Mouse (Mus musculus): ENCODE data around the gene Tdrd9.
"Not testable (repeated sequence)": the region's sequence is repeated elsewhere in the genome, so short reads cannot be mapped to it uniquely, and the experiment has no call there.

Gene Tdrd9

DNA sequence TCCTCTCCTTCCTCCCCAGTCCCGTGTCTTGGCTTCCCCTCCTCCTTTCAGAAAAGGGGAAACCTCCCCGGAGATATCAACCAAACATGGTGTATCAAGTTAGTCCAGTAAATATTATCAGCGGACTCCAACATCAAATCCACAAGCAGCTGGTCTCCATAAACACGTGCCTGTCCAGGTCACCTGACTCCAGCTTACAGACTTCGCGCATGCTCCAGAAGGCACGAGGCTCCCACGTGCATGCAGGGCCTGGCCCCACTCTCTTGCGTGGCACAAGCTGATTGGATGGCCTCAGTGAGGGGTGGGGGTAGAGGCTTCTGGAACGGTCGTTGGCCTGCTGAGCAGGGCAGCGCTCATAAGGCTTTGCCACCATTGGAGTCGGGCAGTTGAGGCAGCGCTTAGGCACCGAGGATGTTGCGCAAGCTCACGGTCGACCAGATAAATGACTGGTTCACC, at the start of gene Tdrd9:
Tdrd9 (plus strand) TSS at position 329 of the 456 bp plus-strand sequence.
- in situ Hi-C loops (cut with MboI, MseI): no loop called here

DNA sequence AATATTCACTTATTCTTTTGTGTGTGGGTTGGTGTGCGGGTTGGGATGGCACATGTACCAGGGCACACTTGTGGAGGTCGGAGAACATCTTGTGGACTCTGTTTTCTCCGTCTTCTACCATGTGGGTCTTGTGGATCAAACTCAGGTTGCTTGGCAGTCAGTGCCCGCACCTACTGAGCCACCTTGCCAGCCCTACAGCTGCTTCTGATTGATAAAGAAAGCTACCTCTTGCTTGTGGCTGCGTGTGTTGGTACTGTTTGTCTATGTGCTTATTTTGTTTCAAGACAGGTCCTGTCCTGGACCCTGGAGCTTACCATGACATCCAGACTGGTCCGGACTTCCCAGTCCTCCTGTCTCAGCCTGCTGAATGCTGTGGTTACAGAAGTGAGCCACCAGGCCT, 48.2 kb upstream of the Tdrd9 start:
- in situ Hi-C loops (cut with MboI, MseI): no loop called here

DNA sequence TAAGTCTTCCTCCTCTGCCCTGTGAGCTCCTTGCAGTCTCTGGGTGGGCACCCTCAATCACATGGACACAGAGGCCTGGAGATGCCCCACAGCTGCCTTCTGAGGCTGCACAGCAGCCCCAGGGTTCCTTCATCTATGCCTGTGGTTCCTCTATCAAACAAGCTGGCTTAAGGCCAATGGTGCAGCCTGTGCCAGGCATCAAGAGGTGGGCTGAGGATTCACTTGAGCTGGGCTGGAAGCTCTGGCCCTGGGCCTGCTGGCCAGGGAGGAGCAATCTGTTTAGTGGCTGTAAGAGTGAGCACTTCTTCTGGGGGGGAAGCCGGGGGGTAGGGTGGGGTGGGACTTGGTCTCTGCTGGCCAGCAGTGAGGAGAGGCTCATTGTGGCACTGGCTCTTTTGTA, 44.0 kb upstream of the Tdrd9 start:
- in situ Hi-C loops (cut with MboI, MseI): no loop called here

DNA sequence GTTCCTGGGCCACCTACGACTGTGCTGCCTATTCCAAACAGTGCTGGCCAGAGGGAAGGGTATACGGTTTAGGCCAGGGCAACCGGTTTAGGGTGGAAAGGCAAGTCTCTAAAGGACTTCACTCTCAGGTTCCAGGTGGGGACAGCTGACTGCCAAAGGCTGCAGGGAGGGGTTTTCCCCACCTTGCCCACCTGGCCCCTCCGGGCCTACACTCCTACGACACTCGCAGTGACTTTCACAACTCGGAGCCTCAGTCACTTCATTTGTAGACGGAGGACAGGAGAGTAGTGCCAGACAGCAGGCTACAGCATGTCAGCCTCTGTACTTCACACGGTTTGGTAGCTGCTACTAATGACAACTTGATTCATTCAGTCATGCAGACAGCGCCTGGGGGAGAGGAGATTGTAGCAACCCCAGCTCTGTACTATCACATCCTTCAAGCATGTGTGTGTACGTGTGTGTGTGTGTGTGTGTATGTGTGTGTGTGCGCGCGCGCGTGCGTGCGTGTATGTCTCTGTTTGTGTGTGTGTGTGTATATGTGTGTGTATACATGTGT, 42.9 kb upstream of the Tdrd9 start:
- in situ Hi-C loops (cut with MboI, MseI): no loop called here

DNA sequence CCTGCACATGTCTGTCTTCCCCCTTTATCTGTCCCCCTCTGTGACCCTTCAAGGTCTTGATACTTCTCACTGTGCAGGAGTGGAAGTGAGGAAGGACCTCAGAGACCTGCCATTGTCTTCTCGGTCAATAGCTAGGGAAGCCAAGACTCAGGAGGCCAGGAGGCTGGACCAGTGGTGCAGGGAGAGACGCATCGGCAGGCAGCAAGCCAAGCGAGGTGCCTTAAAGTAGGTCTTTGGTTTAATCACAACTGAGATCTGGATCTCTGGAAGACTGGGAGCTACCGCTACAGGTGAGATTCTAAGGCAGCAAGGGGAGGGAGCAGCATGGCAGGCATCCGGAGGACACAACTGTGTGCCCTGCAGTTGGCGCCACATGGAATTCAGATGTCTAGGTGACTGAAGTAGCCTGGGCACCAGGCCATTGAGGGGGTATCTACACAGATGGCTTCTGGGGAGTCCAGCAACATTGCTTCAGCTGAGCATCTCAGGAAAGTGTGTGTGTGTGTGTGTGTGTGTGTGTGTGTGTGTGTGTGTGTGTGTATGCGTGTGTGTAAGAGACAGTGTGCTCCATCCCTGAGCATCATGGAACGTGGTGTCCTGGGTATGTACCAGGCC, 39.8 kb upstream of the Tdrd9 start:
- in situ Hi-C loops (cut with MboI, MseI): no loop called here

- in situ Hi-C loops (cut with MboI, MseI): no loop called here
Measured at GRCm38 (mm10) chr12:111932513-111932912, 38.8 kb upstream of the Tdrd9 start.

DNA sequence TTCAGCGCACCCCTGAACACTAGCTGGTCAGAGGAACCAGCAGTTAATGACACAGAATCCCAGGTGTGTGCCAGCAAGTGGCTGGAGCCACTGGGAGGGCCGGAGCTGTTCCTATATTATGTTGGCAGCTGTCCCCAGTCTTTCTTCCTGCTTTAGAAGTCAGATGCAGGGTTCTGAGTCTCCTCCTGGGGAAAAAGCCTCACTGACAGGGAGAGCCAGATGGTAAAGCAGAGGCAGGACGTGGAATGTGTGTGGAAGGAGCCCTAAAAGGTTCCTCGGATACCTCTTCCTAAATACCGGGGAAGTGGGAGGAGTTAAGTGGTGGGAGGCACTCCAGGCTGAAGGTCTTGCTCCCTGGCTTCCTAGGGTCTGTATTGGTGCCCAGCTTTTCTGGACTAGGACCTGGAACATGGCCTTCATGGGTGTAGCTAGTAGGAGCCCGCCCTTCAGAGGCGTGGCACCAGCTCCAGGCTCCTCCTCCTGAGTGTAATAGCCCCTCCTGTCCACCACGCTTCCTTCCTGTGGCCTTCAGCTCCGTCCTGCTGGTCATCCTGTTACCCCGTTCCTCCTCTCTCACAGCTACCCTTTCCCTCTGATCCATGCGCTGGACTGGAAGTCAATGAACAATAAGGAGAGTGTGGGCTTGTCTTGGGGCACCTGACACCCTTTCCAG, 38.2 kb upstream of the Tdrd9 start:
- in situ Hi-C loops (cut with MboI, MseI): no loop called here

DNA sequence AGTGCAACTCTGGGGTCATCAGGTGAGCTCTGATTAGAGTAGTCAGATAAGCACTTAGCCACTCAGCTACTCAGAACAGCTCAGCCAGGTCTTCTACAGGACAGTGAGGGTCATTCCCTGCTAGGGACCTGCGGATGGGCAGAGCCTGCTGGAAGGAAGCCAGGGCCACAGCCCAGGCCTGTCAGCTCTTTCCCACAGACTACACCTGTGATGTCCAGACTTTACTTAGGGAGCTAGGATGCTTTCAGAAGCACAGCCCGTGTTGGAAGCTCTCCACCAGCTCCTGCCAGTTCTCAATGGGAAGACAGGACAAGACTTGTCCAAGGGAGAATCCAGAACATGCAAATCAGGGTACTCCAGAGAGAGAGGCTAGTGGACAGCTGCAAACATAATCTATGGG, 37.4 kb upstream of the Tdrd9 start:
- in situ Hi-C loops (cut with MboI, MseI): no loop called here

DNA sequence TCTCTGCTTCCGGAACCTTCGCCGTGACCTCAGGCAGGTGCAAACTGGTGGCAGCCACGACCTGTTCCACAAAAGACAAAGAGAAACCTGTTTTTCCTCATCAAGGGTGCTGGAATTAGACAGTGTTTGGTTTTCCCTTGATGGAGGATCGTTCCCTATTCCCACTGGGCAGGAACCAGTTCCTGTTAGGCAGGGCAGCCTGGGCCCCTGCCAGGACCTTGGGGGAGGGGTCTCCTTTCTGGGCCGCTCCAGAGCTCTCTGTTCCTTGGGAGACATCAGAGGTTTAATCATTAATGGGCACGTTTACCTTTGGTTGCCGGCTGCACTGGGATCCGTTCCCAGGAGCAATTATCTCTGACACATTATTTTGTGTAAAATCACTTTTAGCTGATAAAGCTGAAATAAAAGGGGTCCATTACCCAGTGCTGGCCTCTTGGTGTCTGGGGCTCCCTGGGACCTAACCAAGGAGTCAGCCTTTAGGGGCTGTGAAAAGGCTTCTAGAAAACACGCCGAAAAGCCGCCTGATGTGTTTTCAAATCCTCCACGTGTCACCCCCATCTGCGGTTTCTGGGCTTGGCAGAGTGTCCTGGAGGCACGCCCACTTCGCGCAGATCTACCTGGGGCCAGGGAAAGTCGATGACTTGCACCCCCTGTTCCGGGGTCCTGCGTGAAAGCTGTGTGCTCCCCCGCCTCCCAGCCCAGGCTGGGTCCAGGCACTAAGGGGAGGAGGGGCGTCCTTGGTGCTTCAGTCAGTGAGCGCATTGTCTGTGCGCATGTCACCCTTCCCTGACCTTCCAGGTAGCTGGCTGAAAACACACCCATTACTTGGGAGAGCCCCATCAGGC, 34.4 kb upstream of the Tdrd9 start:
- in situ Hi-C loops (cut with MboI, MseI): no loop called here

DNA sequence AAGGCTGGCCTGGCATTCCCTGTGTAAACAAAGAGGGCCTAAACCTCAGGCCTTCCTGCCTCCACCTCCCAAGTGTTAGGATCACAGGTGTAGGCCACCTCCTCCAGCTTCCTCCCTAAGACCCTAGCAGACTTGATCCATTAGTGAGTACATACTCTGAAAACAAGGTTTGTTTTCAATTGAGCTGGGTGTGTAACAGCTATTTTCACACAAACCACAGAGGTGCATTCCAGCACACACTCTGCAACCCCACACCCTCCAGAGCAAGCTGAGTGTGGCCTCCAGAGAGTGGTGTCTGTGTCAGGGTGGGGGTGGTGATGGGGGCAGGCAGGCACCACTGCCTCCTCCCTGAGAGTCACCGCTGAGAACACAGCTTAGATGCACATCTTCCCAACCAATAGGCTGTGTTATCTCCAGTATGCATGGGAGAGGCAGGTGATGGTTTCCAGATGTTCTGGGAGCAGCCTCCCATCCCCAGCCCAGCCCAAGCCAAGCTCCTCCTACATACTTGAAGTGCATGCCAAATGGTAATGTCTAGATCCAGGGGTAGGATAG, 32.7 kb upstream of the Tdrd9 start:
- in situ Hi-C loops (cut with MboI, MseI): no loop called here

GRCm38 (mm10) chr12:111943421-111944064, 27.8 kb upstream of the Tdrd9 start:
- in situ Hi-C loops (cut with MboI, MseI): no loop called here

- in situ Hi-C loops (cut with MboI, MseI): not testable (repeated sequence)
Measured at GRCm38 (mm10) chr12:111944065-111944987, 27.0 kb upstream of the Tdrd9 start.

DNA sequence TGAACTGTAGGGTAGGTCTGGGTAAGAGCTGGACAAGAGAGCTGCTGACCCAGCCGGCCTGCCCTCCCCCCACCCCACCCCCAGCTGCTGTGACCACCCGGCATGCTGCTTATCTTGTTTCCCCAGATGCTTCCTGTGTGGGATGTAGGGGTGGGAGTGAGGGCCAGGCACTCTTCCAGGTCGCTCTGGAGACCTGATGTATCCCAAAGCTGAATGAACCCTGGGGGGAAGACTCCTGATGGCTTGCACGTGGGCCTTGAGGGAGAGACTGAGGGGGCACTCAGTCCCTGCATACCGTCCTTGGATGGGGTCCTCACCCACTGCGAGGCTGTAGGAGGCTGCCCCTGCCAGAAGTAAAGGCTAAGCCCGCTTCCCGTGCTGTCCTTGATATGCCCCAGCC, 26.2 kb upstream of the Tdrd9 start:
- in situ Hi-C loops (cut with MboI, MseI): no loop called here

GRCm38 (mm10) chr12:111945765-111946655, 25.3 kb upstream of the Tdrd9 start:
- in situ Hi-C loops (cut with MboI, MseI): not testable (repeated sequence)

DNA sequence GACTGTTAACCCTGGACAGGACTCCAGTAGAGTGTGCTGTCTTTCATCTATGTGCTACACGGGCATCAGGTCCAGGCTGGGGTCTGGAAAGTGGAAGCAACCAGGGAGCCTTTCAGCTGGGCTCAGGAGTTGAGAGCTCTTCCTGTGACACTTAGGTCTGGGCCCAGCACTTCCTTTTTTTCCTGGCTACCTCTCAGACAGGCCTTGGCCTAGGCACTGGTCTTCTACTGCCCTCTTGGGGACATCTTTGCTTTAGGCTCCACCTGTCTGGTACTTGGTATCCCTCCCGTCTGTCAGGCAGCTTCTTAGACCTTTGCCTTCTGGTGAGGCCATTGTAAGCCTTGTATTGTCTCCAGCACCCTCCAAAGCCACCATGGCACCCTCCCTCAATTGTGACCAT, 24.6 kb upstream of the Tdrd9 start:
- in situ Hi-C loops (cut with MboI, MseI): no loop called here

- in situ Hi-C loops (cut with MboI, MseI): loop anchor here (5.0 kb wide), 1 partner anchor 73 kb away; no protein-coding TSS in a partner anchor
Measured at GRCm38 (mm10) chr12:111950486-111950885, 20.9 kb upstream of the Tdrd9 start.

- in situ Hi-C loops (cut with MboI, MseI): loop anchor here (5.0 kb wide), 1 partner anchor 74 kb away; no protein-coding TSS in a partner anchor
Measured at GRCm38 (mm10) chr12:111951701-111952100, 19.7 kb upstream of the Tdrd9 start.

DNA sequence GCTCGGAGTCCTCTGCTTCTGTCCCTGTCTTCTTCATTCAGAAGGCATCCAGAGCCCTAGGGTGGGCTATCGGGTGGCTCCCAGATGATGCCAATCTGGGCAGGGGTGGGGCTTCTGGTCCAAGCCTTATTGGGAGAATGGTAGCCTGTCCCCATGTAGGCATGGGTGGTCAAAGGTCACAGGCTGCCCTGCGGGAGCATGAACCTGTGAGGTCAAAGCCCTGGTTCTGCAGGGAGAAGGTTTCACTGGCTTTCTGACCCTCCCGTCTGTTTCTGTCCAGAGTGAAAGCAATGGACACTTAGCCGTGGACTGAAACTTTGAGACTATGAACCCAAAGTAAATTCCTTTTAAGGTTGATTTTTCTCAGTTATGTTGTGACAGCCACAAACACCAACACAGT, 15.2 kb upstream of the Tdrd9 start:
- in situ Hi-C loops (cut with MboI, MseI): no loop called here
